Mouse (Mus musculus): ENCODE data around the gene Tbx6. TPM values are rescaled to one million over a fixed set of nuclear protein-coding genes. Genes with fewer than 3 reads are reported as not detected.

Gene Tbx6
- polyA plus RNA-seq (2012; rRNA removed; ENCODE audit: low replicate concordance), result 3.3 and 4.2 TPM in 2 replicates

DNA sequence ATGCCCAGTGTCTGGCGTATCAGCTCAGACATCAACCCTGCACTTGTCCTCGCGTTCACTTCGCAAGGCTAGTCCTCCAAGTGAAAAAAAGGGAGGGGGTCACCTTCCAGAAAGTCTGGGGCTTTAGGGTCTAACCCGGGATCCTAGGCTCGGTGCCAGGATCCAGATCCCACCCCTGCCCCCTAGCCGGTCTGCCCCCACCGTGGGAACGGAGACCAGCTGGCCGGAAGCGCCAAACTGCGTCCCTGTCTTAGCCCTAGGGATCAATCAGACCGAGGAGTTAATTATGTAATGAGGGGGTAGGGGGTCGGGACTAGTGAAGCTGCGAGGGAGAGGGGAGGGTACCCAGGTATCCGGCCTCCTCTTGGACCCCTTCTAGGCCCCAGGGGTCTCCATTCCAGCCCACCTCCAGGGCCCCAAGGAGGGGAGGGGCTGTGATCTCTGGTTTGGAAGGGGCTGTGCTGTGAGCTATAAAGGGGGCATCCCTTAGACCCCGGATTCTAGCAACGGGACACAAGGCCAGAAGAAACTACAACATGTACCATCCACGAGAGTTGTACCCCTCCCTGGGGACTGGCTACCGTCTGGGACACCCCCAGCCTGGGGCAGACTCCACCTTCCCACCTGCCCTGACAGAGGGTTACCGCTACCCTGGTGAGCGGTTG, at the start of gene Tbx6:
Gene Tbx6 (plus strand): TSS at position 513 of the 665 bp plus-strand sequence.

DNA sequence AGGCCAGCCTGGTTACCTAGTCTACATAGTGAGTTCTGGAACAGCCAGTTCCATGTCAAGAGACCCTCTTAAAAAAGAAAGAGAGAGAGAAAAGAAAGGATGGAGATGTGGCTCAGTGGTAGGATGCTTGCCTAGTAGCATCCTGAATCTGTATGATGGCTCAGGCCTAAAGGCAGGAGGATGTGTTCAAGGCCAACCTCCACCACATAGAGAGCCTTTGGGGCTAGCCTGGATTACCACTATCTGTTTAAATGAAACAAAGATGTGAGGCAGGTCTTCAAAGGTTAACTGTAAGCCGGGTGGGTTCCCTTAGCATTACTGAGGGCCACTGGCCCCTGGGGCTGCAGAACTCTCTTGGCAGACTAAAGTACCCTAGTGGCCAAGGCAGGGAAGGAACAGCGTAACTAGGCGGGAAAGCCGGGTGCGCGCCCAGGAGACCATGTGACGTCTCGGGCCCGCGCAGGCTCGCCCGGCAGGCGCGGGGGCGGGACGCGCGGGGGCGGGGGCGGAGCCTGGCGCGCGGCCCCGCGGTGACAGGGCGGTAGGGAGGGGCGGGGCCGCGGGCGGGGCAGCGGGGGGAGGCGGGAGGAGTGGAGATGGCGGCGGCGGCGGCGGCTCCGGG, 22.1 kb upstream of the Tbx6 start, which contains the start of gene Mapk3:
Gene Mapk3 (plus strand): TSS at position 552 of the 622 bp plus-strand sequence.

DNA sequence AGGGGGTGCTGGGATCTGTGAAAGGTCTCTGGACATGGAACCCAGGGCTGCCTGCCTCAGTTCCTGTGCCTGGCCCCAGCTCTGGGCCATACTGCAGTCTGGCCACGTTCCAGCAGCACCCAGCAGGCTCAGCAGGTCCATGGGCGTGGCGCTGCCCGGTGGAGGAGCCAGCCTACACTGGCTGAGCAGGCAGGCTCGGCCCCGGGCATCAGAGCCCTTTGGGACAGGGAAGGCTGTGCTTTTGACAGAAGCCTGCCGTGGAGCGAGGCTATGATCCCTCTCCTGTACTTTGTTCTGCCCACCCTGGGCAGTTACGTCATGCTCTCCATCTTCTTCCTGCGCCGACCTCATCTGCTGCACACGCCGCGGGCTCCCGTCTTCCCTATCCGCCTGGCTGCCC, 15.1 kb upstream of the Tbx6 start, which contains the start of gene Gdpd3:
Gene Gdpd3 (plus strand): TSS at position 134 of the 400 bp plus-strand sequence.

DNA sequence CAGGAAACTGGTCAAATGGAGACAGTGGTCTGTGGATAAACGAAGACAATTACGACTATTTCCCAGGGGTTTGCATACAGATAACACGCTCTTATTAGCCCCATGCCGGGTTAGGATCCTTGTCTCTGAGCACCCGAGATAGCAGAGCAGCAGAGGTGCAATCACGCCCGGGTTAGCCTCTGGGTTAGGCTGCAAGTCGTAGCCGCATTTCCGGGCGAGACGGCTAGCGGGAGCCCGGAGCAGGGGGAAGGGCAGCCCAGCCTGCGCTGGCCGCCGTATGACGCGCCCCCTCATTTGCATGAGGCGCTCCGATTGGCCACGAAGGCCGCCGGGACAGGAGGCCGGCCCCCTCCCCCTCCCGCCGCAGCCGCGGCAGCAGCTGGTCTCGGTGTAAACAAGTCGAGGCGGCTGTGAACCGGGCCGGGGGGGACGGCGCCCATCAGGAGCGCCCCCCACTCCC, 4.7 kb upstream of the Tbx6 start, which contains the start of gene Ypel3:
Gene Ypel3 (plus strand): TSS at position 358 of the 460 bp plus-strand sequence.

DNA sequence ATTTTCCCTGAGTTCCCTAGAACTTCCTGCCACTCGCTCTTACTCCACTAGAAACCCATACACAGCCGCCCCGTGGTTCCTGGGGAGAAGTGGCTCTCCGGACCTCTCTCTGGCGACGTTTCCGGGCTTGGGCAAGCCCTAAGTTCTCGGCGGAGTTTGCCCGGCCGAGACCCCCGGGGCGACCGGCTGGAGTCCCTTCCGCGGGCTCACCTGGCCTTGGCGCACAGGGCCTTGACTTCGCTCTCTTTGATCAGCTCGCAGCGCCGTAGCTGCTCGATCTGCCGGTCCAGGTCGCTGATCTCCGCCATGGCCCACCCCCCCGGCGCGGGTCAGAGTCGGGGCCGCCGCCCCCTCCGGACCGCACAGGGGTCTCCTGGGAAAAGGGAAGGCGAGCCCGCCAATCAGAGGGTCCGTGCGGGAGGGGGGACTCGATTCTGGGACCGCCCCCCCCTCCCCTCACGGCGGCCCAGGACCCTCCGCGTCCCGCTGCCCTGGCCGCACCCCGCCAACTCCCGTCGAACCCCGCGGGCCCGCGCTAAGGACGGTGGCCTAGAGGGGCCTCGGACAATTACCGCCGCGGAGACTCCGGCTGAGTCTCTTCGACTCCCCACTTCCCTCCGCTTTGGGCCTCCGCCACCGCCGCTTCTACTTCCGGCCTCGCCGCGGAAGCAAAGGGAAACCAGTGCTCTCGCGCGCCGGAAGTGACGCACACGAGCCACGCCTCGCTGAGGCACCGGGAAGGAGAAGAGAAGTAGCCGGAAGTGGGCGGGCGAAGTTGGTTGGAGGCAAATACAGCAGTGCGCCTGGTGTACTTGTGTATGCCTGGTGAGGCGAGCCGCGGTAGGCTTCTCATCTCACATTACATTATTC, 10.8 kb downstream of the Tbx6 start, which contains the start of gene Ppp4c:
Gene Ppp4c (minus strand): TSS at position 646 of the 870 bp plus-strand sequence.

DNA sequence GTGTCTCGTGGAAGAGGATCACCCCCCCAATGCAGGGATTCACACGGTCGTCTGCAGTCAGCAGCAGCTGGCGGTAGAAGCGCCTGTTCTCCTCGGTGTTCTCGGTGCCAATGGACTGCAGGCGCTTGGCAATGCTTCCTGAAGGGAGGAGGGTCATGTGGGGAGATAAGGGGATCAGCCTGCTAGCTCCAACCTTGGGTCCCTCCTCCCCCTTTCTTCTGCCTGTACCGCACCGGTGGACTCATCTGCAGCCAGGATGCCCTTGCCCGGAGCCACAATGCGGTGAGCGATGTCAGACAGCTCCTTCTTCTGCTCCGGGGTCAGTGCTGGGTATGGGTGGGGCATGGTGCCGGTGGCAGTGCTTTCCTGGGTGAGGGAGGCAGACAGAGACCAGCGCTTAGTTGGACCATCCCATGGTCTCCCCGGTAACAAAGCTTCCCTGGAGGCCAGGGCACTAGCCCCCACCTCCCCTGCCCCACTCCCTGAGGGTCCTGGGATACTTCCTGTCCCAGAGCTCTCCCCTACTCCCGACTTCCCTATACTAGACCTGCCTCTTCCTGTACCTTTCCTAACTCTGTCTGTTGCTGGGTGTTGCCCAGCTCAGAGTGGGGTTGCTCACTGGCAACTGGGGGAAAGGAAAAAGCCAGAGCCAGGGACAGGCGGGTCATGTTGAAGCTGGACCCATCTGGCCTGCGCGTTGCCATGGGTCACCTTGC, 16.3 kb downstream of the Tbx6 start, which contains the start of gene Fam57b:
Gene Fam57b (plus strand): TSS at position 258 of the 716 bp plus-strand sequence.

DNA sequence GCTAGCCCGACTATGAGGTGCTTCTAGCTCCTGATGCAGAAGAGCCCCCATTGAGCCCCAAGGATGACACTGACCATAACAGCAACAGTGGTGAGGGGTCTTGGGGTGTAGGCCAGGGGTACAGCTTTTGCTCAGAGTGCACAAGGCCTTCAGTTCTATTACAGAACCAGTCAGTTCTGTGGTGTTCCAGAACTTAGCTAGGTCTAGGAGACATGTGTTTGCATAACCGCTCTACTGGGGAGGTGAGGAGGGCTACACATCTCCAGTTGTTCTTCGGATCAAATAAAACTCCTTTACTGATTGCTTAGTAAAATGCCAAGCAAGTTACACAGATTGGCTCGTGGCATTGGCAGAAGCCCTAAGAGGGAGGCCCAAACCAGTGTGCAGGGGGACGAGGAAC, 50.3 kb downstream of the Tbx6 start, which contains the start of gene 4930451I11Rik:
Gene 4930451I11Rik (minus strand): TSS at position 101 of the 400 bp plus-strand sequence.

Other genes with a start within 250 kb of the Tbx6 start
- gene Eif3c, start 215.1 kb upstream of the Tbx6 start, polyA plus RNA-seq (2012; rRNA removed; ENCODE audit: low replicate concordance), result 113 and 137 TPM in 2 replicates
- gene Apobr, start 196.5 kb upstream of the Tbx6 start, polyA plus RNA-seq (2012; rRNA removed; ENCODE audit: low replicate concordance), result 15.7 and 20.1 TPM in 2 replicates
- 62.6 and 86.0 TPM in 2 replicates for gene Cln3, start 195.7 kb upstream of the Tbx6 start, polyA plus RNA-seq (2012; rRNA removed; ENCODE audit: low replicate concordance)
- 0.27 and 0.28 TPM in 2 replicates for gene Il27, start 186.5 kb upstream of the Tbx6 start, polyA plus RNA-seq (2012; rRNA removed; ENCODE audit: low replicate concordance)
- gene Nupr1, start 150.6 kb upstream of the Tbx6 start, polyA plus RNA-seq (2012; rRNA removed; ENCODE audit: low replicate concordance), result 50.9 and 128 TPM in 2 replicates
- gene Sgf29, start 132.2 kb upstream of the Tbx6 start, polyA plus RNA-seq (2012; rRNA removed; ENCODE audit: low replicate concordance), result 42.4 and 47.9 TPM in 2 replicates
- gene Sult1a1, start 105.1 kb upstream of the Tbx6 start, polyA plus RNA-seq (2012; rRNA removed; ENCODE audit: low replicate concordance), result 134 and 428 TPM in 2 replicates
- gene Bola2, start 86.1 kb upstream of the Tbx6 start, polyA plus RNA-seq (2012; rRNA removed; ENCODE audit: low replicate concordance), result 46.0 and 59.1 TPM in 2 replicates
- gene Slx1b, start 85.7 kb upstream of the Tbx6 start, polyA plus RNA-seq (2012; rRNA removed; ENCODE audit: low replicate concordance), result 25.3 and 25.7 TPM in 2 replicates
- 53.1 and 109 TPM in 2 replicates for gene Coro1a, start 73.7 kb upstream of the Tbx6 start, polyA plus RNA-seq (2012; rRNA removed; ENCODE audit: low replicate concordance)
- 300 and 302 TPM in 2 replicates for gene Mapk3, start 21.9 kb upstream of the Tbx6 start, polyA plus RNA-seq (2012; rRNA removed; ENCODE audit: low replicate concordance)
- 87.6 and 213 TPM in 2 replicates for gene Gdpd3, start 15.1 kb upstream of the Tbx6 start, polyA plus RNA-seq (2012; rRNA removed; ENCODE audit: low replicate concordance)
- 325 and 329 TPM in 2 replicates for gene Ypel3, start 4.5 kb upstream of the Tbx6 start, polyA plus RNA-seq (2012; rRNA removed; ENCODE audit: low replicate concordance)
- 140 and 221 TPM in 2 replicates for gene Ppp4c, start 11.0 kb downstream of the Tbx6 start, polyA plus RNA-seq (2012; rRNA removed; ENCODE audit: low replicate concordance)
- 18.0 and 75.6 TPM in 2 replicates for gene Fam57b, start 16.2 kb downstream of the Tbx6 start, polyA plus RNA-seq (2012; rRNA removed; ENCODE audit: low replicate concordance)
- gene 4930451I11Rik, start 50.2 kb downstream of the Tbx6 start, polyA plus RNA-seq (2012; rRNA removed; ENCODE audit: low replicate concordance), result not detected in 2 replicates
- gene Doc2a, start 65.9 kb downstream of the Tbx6 start, polyA plus RNA-seq (2012; rRNA removed; ENCODE audit: low replicate concordance), result not detected in 2 replicates
- 3.5 and 11.6 TPM in 2 replicates for gene Hirip3, start 80.5 kb downstream of the Tbx6 start, polyA plus RNA-seq (2012; rRNA removed; ENCODE audit: low replicate concordance)
- gene Ino80e, start 80.9 kb downstream of the Tbx6 start, polyA plus RNA-seq (2012; rRNA removed; ENCODE audit: low replicate concordance), result 47.8 and 60.5 TPM in 2 replicates
- 94.6 and 122 TPM in 2 replicates for gene Taok2, start 103.2 kb downstream of the Tbx6 start, polyA plus RNA-seq (2012; rRNA removed; ENCODE audit: low replicate concordance)
- 89.0 and 89.8 TPM in 2 replicates for gene Tmem219, start 141.4 kb downstream of the Tbx6 start, polyA plus RNA-seq (2012; rRNA removed; ENCODE audit: low replicate concordance)
- gene Kctd13, start 147.4 kb downstream of the Tbx6 start, polyA plus RNA-seq (2012; rRNA removed; ENCODE audit: low replicate concordance), result 19.6 and 22.4 TPM in 2 replicates
- gene Asphd1, start 168.1 kb downstream of the Tbx6 start, polyA plus RNA-seq (2012; rRNA removed; ENCODE audit: low replicate concordance), result 0.23 and 0.63 TPM in 2 replicates
- gene Sez6l2, start 169.1 kb downstream of the Tbx6 start, polyA plus RNA-seq (2012; rRNA removed; ENCODE audit: low replicate concordance), result 2.4 and 4.4 TPM in 2 replicates
- gene Cdipt, start 194.4 kb downstream of the Tbx6 start, polyA plus RNA-seq (2012; rRNA removed; ENCODE audit: low replicate concordance), result 205 and 302 TPM in 2 replicates
- gene Cdiptos, start 194.6 kb downstream of the Tbx6 start, polyA plus RNA-seq (2012; rRNA removed; ENCODE audit: low replicate concordance), result 2.7 and 3.1 TPM in 2 replicates
- gene Mvp, start 233.1 kb downstream of the Tbx6 start, polyA plus RNA-seq (2012; rRNA removed; ENCODE audit: low replicate concordance), result 93.7 and 103 TPM in 2 replicates
- 5.3 and 7.1 TPM in 2 replicates for gene Pagr1b, start 235.0 kb downstream of the Tbx6 start, polyA plus RNA-seq (2012; rRNA removed; ENCODE audit: low replicate concordance)
- gene Pagr1a, start 235.9 kb downstream of the Tbx6 start, polyA plus RNA-seq (2012; rRNA removed; ENCODE audit: low replicate concordance), result 2.6 and 5.8 TPM in 2 replicates
- 25.7 and 62.7 TPM in 2 replicates for gene Gm42742, start 239.6 kb downstream of the Tbx6 start, polyA plus RNA-seq (2012; rRNA removed; ENCODE audit: low replicate concordance)
- 17.9 and 35.3 TPM in 2 replicates for gene Prrt2, start 239.7 kb downstream of the Tbx6 start, polyA plus RNA-seq (2012; rRNA removed; ENCODE audit: low replicate concordance)
- gene Maz, start 245.6 kb downstream of the Tbx6 start, polyA plus RNA-seq (2012; rRNA removed; ENCODE audit: low replicate concordance), result 90.8 and 204 TPM in 2 replicates

Data from subcutaneous adipose tissue, adult 2 months (tissue).